Mouse (Mus musculus): ENCODE measurements around the gene 1700024G13Rik. TPM values are rescaled to one million over a fixed set of nuclear protein-coding genes. Genes with fewer than 3 reads are reported as not detected.
"Not testable (repeated sequence)": the region's sequence is repeated elsewhere in the genome, so short reads cannot be mapped to it uniquely, and the experiment has no call there.

The 1700024G13Rik gene
- total RNA-seq (2021) = under 1 TPM in 1 of 2 experiments, not detected in 1; 0.44 TPM
- long read RNA-seq, experiment 1, partial matches to known transcripts = 0 of 2 reads
- long read RNA-seq, experiment 1, other reads (novel, unspliced or antisense) = 1 of 2 reads
- long read RNA-seq, experiment 2 = 0 reads

GRCm38 (mm10) chr14:32388196-32388595 lies at the start of gene 1700024G13Rik:
Gene 1700024G13Rik (minus strand): TSS chr14:32388391.
- no peak for DNase-seq (ENCODE audit: low spot score in 2 of 2)

GRCm38 (mm10) chr14:32437352-32437793 lies 49.2 kb upstream of the 1700024G13Rik start:
- no peak for DNase-seq (ENCODE audit: low spot score in 2 of 2)

GRCm38 (mm10) chr14:32429030-32429602 lies 40.9 kb upstream of the 1700024G13Rik start:
- DNase-seq (ENCODE audit: low spot score in 2 of 2) = no peak

- DNase-seq (ENCODE audit: low spot score in 2 of 2) = no peak
Measured at GRCm38 (mm10) chr14:32423946-32424345, 35.8 kb upstream of the 1700024G13Rik start.

GRCm38 (mm10) chr14:32418747-32419146 lies 30.6 kb upstream of the 1700024G13Rik start:
- no peak for DNase-seq (ENCODE audit: low spot score in 2 of 2)

GRCm38 (mm10) chr14:32412075-32412474 lies 23.9 kb upstream of the 1700024G13Rik start:
- peak in 1 of 2 experiments; percentile 36 for DNase-seq (ENCODE audit: low spot score in 2 of 2)

GRCm38 (mm10) chr14:32410084-32410483 lies 21.9 kb upstream of the 1700024G13Rik start:
- DNase-seq (ENCODE audit: low spot score in 2 of 2) = no peak

GRCm38 (mm10) chr14:32405399-32405798 lies 17.2 kb upstream of the 1700024G13Rik start:
- not testable (repeated sequence) for DNase-seq (ENCODE audit: low spot score in 2 of 2)

GRCm38 (mm10) chr14:32381619-32382018 lies 6.6 kb downstream of the 1700024G13Rik start:
- no peak for DNase-seq (ENCODE audit: low spot score in 2 of 2)

GRCm38 (mm10) chr14:32381066-32381465 lies 7.1 kb downstream of the 1700024G13Rik start:
- no peak for DNase-seq (ENCODE audit: low spot score in 2 of 2)

GRCm38 (mm10) chr14:32380099-32380480 lies 8.1 kb downstream of the 1700024G13Rik start:
- DNase-seq (ENCODE audit: low spot score in 2 of 2) = no peak

- DNase-seq (ENCODE audit: low spot score in 2 of 2) = no peak
Measured at GRCm38 (mm10) chr14:32379395-32380098, 8.6 kb downstream of the 1700024G13Rik start.

GRCm38 (mm10) chr14:32372510-32372909 lies 15.7 kb downstream of the 1700024G13Rik start:
- DNase-seq (ENCODE audit: low spot score in 2 of 2) = no peak

- DNase-seq (ENCODE audit: low spot score in 2 of 2) = no peak
Measured at GRCm38 (mm10) chr14:32369756-32370155, 18.4 kb downstream of the 1700024G13Rik start.

GRCm38 (mm10) chr14:32364359-32364758 lies 23.8 kb downstream of the 1700024G13Rik start:
- no peak for DNase-seq (ENCODE audit: low spot score in 2 of 2)

- not testable (repeated sequence) for DNase-seq (ENCODE audit: low spot score in 2 of 2)
Measured at GRCm38 (mm10) chr14:32351181-32351920, 36.8 kb downstream of the 1700024G13Rik start.

- no peak for DNase-seq (ENCODE audit: low spot score in 2 of 2)
Measured at GRCm38 (mm10) chr14:32347307-32347706, 40.9 kb downstream of the 1700024G13Rik start.

GRCm38 (mm10) chr14:32344694-32345093 lies 43.5 kb downstream of the 1700024G13Rik start:
- no peak for DNase-seq (ENCODE audit: low spot score in 2 of 2)

- no peak for DNase-seq (ENCODE audit: low spot score in 2 of 2)
Measured at GRCm38 (mm10) chr14:32344176-32344575, 44.0 kb downstream of the 1700024G13Rik start.

GRCm38 (mm10) chr14:32341823-32342222 lies 46.4 kb downstream of the 1700024G13Rik start:
- DNase-seq (ENCODE audit: low spot score in 2 of 2) = no peak

- DNase-seq (ENCODE audit: low spot score in 2 of 2) = no peak
Measured at GRCm38 (mm10) chr14:32336547-32336946, 51.6 kb downstream of the 1700024G13Rik start.

GRCm38 (mm10) chr14:32336021-32336420 lies 52.2 kb downstream of the 1700024G13Rik start:
- no peak for DNase-seq (ENCODE audit: low spot score in 2 of 2)

Measured in left cerebral cortex, adult 18-20 months (tissue).